Mouse (Mus musculus): ENCODE results near the gene Slc9a8.

GRCm38 (mm10) chr2:167380615-167381285 lies 40.8 kb upstream of the Slc9a8 start:
- TF ChIP-seq CTCF (IDR thresholded peaks at IDR 0.05; ENCODE audit: control insufficient read depth, insufficient read depth, insufficient read length) (no peak), CEBPB (IDR thresholded peaks at IDR 0.05; ENCODE audit: low read depth) (no peak)
